Mouse (Mus musculus) thymus, adult 2 months (tissue): ENCODE results near the gene Cabs1. TPM values are rescaled to one million over a fixed set of nuclear protein-coding genes. Genes with fewer than 3 reads are reported as not detected.

ENCODE experiments used
- DNase-seq: peaks from one replicate; pipeline ENCODE4 v3.0.0; 2021
- H3K27ac ChIP-seq: fragments of 200-500 bp; 2 replicates; pipeline ENCODE4 v1.5.1; 2012; ENCODE audit warnings: low read length, control low read depth; ENCODE audit not compliant: control insufficient read depth, insufficient read depth
- H3K27me3 ChIP-seq: fragments of 200-500 bp; 2 replicates; pipeline ENCODE4 v1.6.1; 2012; ENCODE audit warnings: mild to moderate bottlenecking, low read length, moderate library complexity, mixed read lengths; ENCODE audit not compliant: control insufficient read depth, insufficient read depth
- H3K36me3 ChIP-seq: fragments of 200-500 bp; 2 replicates; pipeline ENCODE4 v1.6.1; 2012; ENCODE audit warnings: mild to moderate bottlenecking, low read length, moderate library complexity; ENCODE audit not compliant: control insufficient read depth, insufficient read depth
- H3K4me1 ChIP-seq: fragments of 200-500 bp; replicated peaks from 2 replicates; pipeline ENCODE4 v1.6.1; 2012; ENCODE audit warnings: low read length; ENCODE audit not compliant: control insufficient read depth, insufficient read depth
- H3K4me3 ChIP-seq: fragments of 200-500 bp; 2 replicates; pipeline ENCODE4 v1.5.1; 2012; ENCODE audit warnings: mild to moderate bottlenecking, low read length, control low read depth, moderate library complexity; ENCODE audit not compliant: control insufficient read depth, insufficient read depth
- CTCF ChIP-seq: fragments of 200-500 bp; IDR thresholded peaks from 2 replicates; pipeline ENCODE4 v1.5.1; 2012; ENCODE audit warnings: mild to moderate bottlenecking, control low read depth, low read length, moderate library complexity, borderline replicate concordance; ENCODE audit not compliant: control insufficient read depth, poor library complexity, insufficient read depth; ENCODE audit errors: extremely low read depth
- POLR2A ChIP-seq: fragments of 200-500 bp; IDR thresholded peaks from 2 replicates; pipeline ENCODE4 v1.6.1; 2012; ENCODE audit warnings: mild to moderate bottlenecking, low read length, control low read depth, moderate library complexity; ENCODE audit not compliant: control insufficient read depth, poor library complexity, insufficient read depth; ENCODE audit errors: extremely low read depth
- WGBS: fragments of 180-500 bp; shearing (Covaris S2); methylation state at CpG from one replicate; pipeline ENCODE4 v1.1.7; 2018; 5-methylcytosine and 5-hydroxymethylcytosine counted together
- polyA plus RNA-seq: library from polyadenylated mRNA; depleted of rRNA; stranded (reverse); fragments of >200 nt; gene quantifications from 2 replicates; pipeline ENCODE4 v1.2.3, GENCODE M21; 2012; rRNA removed

Gene Cabs1
- polyA plus RNA-seq = not detected in 2 replicates

DNA sequence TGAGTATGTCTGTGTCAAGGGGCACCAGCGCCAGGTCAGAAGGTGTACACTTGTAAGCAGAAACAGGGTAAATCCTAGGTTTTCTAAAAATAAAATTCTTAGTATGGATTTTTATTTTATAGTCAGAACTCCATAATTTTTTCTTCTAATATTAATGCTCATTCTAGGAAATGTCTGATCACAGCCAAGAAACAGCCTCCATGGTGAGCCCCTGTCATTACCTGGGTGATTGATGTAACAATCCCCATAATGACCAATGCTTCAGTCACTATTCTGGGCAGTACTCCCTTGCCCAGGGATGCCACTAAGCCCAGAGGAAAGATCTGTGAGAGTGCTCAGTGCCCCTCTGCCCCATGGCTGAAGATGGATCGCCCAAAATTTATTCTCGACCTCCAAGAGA is at the start of gene Cabs1:
Gene Cabs1 (plus strand): TSS at position 301 of the 400 bp plus-strand sequence.
- WGBS = 90% methylated on average over 3 of the region's 3 CpGs
- Histone ChIP-seq H3K4me1 (no peaks in the 10 kb centered on the region), H3K4me3 (no peak within 1 kb of the TSS), H3K36me3 (no peaks in the 10 kb centered on the region), H3K27me3 (no peaks in the 10 kb centered on the region), H3K27ac (no peak within 1 kb of the TSS)
- no peak for DNase-seq
- TF ChIP-seq CTCF (no peak), POLR2A (no peak)

- H3K4me3 ChIP-seq = no peak overlapping the region
- no peak for DNase-seq
- H3K27ac ChIP-seq = no peak overlapping the region
- no peaks in the 10 kb centered on the region for H3K4me1 ChIP-seq
- TF ChIP-seq CTCF (no peak), POLR2A (no peak)
- WGBS = 60% methylated on average over 1 of the region's 1 CpGs
- H3K27me3 ChIP-seq = no peaks in the 10 kb centered on the region
- H3K36me3 ChIP-seq = no peaks in the 10 kb centered on the region
Observed at GRCm38 (mm10) chr5:87931603-87932002, 47.6 kb upstream of the Cabs1 start.

DNA sequence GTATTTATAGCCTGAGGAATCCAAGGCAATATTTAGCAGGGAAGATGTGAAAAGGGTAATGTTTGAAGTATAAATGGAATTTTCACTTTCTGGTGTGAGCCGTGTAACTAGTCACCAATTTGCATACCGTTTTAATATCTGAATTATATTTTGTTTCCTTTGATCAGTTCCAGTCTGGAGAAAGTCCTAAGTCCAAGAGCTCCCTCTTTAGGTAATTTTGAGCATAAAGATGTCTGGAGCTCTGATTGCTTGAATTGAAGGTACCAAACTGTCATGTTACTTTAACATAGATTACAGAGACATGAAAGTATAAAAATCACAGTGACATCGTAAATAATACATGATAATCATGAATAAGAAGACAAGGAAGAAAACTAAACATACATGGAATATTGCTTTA is 38.5 kb upstream of the Cabs1 start:
- H3K36me3 ChIP-seq = no peaks in the 10 kb centered on the region
- WGBS = 60% methylated on average over 3 of the region's 3 CpGs
- no peaks in the 10 kb centered on the region for H3K27me3 ChIP-seq
- DNase-seq = no peak
- no peaks in the 10 kb centered on the region for H3K4me1 ChIP-seq
- H3K4me3 ChIP-seq = no peak overlapping the region
- no peak overlapping the region for H3K27ac ChIP-seq
- no peak for TF ChIP-seq CTCF
- TF ChIP-seq POLR2A = no peak

DNA sequence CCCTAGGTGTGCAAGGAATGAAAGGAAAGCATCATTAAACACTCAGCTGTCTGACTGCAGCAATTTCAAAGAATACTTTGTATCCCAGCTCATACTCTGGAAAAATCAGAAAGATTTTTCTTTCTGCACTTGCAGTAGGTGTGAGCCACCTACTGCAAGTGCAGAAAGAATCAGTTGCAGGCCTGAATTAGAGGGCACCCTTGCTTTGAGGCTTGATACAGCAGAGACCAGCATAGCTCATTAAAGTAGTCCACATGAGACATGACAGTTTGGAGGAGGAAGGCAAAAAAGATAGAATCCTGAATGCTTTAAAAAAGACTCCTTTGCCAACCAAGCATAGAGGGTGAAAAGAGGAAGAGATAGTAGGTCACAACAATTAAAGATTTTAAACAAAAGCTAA is 36.7 kb upstream of the Cabs1 start:
- TF ChIP-seq POLR2A (no peak), CTCF (no peak)
- DNase-seq = no peak
- Histone ChIP-seq H3K4me3 (no peak overlapping the region), H3K36me3 (no peaks in the 10 kb centered on the region), H3K27ac (no peak overlapping the region), H3K27me3 (no peaks in the 10 kb centered on the region), H3K4me1 (no peaks in the 10 kb centered on the region)

GRCm38 (mm10) chr5:87951836-87952235 is 27.4 kb upstream of the Cabs1 start:
- TF ChIP-seq CTCF = no peak
- no peak for TF ChIP-seq POLR2A
- DNase-seq = no peak
- Histone ChIP-seq H3K36me3 (no peaks in the 10 kb centered on the region), H3K4me3 (no peak overlapping the region), H3K27ac (no peak overlapping the region), H3K4me1 (no peaks in the 10 kb centered on the region), H3K27me3 (no peaks in the 10 kb centered on the region)

DNA sequence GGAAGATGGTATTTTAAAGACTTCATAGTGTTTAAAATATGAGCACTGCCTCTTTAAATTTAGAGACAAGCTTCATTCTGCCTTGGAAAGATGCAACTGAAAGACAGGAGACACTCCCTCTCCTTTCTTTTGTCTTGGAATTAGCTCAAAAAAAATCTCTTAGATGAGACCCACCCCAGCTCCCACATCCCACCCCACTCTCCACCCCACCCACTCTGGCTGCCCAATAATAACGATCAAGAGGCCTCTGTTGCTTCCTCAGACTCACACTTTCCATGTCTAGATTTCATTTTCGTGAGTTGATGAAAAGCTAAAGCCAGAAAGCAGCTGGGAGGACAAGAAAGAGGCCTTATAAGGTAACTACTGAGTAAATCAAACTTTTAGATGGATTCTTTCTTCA is 10.0 kb upstream of the Cabs1 start, which contains the start of the genes 2310003L06Rik and Gm28434:
Gene 2310003L06Rik (plus strand): TSS at position 259 of the 400 bp plus-strand sequence.
Gene Gm28434 (plus strand): TSS at position 317 of the 400 bp plus-strand sequence.
- no peak for DNase-seq
- no peak for TF ChIP-seq CTCF
- no peak for TF ChIP-seq POLR2A
- no peaks in the 10 kb centered on the region for H3K36me3 ChIP-seq
- H3K4me3 ChIP-seq = no peak within 1 kb of the TSS
- 54% methylated on average over 2 of the region's 2 CpGs for WGBS
- no peaks in the 10 kb centered on the region for H3K27me3 ChIP-seq
- no peaks in the 10 kb centered on the region for H3K4me1 ChIP-seq
- H3K27ac ChIP-seq = no peak within 1 kb of the TSS
